Comparison of ENCODE assay signal across 12 mouse cellular contexts in the genomic region with DNA sequence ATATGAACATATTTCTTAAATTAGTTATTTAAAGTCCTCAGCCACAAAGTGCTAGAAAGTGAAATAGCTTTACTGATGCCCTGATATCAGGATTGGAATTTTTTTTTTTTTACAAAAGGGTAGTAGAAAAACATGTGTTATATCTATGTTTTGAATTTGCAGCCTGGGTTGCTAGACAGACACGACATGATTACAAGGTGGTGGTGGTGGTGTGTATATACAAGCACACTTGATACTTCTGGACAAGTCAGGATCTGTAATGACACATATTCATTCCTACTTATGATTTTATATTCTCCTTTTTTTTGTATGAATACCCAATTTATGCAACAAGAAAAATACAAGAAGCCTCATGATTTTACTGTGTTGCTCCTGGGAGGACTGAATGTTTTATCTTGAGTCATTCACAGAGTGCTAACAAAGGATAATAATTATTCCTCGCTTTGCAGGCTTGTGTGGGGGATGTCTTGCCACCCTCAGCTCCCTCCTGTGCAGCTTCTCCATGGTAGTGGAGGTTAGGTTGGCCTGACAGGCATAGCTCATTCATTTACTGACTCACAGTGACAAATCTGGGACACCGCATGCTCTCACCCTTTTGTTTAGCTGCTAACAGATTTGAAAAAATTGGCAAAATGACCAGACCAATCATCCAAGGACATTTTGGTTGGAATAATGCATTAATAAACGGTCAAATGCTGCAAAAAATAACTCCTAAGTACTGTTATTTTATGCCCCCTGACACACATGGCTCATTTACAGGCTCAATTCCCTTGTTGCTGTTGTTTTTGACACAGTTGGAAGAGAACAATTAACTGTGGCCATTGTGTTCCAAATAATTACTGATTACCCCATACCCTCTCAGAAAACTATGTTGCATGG.
DNase-seq lines count a peak whose midpoint lies in the region; ATAC-seq and TF ChIP-seq lines count a peak whose summit lies in the region.
"Had no signal": no experiment of that assay in that cellular context is flagged by ENCODE, and none has a peak within 500 bp of the region (broad histone marks: within the 10 kb centered on the region; RNA-seq: fewer than 3 reads in every experiment).

No protein-coding gene starts in this region.

- no peak overlapping the region for H3K4me3 ChIP-seq in midbrain, postnatal 0 days (ENCODE audit: low read depth, low read length)
- no peak overlapping the region for H3K4me3 ChIP-seq in midbrain, embryonic 16.5 days (ENCODE audit: low read depth, low read length)
- no peak overlapping the region for H3K4me3 ChIP-seq in forebrain, embryonic 15.5 days
- H3K4me3 ChIP-seq: embryonic facial prominence, embryonic 13.5 days; intestine, embryonic 15.5 days; stomach, embryonic 15.5 days had no signal

- no peak for DNase-seq in frontal cortex, postnatal 36 days (ENCODE audit: low spot score in 2 of 2)
- DNase-seq in midbrain, postnatal 0 days (ENCODE audit: low spot score), result peak; percentile 31
- no peak for DNase-seq in testis, postnatal 14 days (ENCODE audit: low spot score)
- DNase-seq in kidney, adult 9 months, result no peak
- DNase-seq: heart, postnatal 14 days; lung, postnatal 4 days had no signal

- no peak overlapping the region for H3K27ac ChIP-seq in midbrain, postnatal 0 days (ENCODE audit: low read depth, low read length)
- no peak overlapping the region for H3K27ac ChIP-seq in midbrain, embryonic 16.5 days (ENCODE audit: low read length)
- peak overlapping the region; percentile 70 for H3K27ac ChIP-seq in forebrain, embryonic 15.5 days (replicated peaks)
- H3K27ac ChIP-seq: embryonic facial prominence, embryonic 13.5 days; intestine, embryonic 15.5 days; stomach, embryonic 15.5 days had no signal

- H3K36me3 ChIP-seq in midbrain, postnatal 0 days (ENCODE audit: insufficient read depth, low read length), result no peaks in the 10 kb centered on the region
- no peaks in the 10 kb centered on the region for H3K36me3 ChIP-seq in midbrain, embryonic 16.5 days (ENCODE audit: control insufficient read depth, insufficient read depth, low read length)
- no peaks in the 10 kb centered on the region for H3K36me3 ChIP-seq in forebrain, embryonic 15.5 days
- H3K36me3 ChIP-seq: embryonic facial prominence, embryonic 13.5 days; intestine, embryonic 15.5 days; stomach, embryonic 15.5 days had no signal

- 0 out of 2 replicates have a peak, but pooled peaks cover 2% of the 10 kb centered on the region for H3K4me1 ChIP-seq in midbrain, postnatal 0 days (ENCODE audit: insufficient read depth, low read length)
- peaks cover 5% of the 10 kb centered on the region; the same call in 1 of the 2 replicates for H3K4me1 ChIP-seq in midbrain, embryonic 16.5 days (ENCODE audit: control insufficient read depth, insufficient read depth, low read length)
- peaks cover 13% of the 10 kb centered on the region for H3K4me1 ChIP-seq in forebrain, embryonic 15.5 days
- H3K4me1 ChIP-seq: embryonic facial prominence, embryonic 13.5 days; intestine, embryonic 15.5 days; stomach, embryonic 15.5 days had no signal

- H3K9me3 ChIP-seq in midbrain, postnatal 0 days (ENCODE audit: low read length), result no peaks in the 10 kb centered on the region
- H3K9me3 ChIP-seq in midbrain, embryonic 16.5 days (replicated peaks; ENCODE audit: control insufficient read depth, low read length, poor library complexity, severe bottlenecking), result no peaks in the 10 kb centered on the region
- no peaks in the 10 kb centered on the region for H3K9me3 ChIP-seq in forebrain, embryonic 15.5 days
- H3K9me3 ChIP-seq: embryonic facial prominence, embryonic 13.5 days; intestine, embryonic 15.5 days; stomach, embryonic 15.5 days had no signal

- TF ChIP-seq CTCF in midbrain, postnatal 0 days (IDR thresholded peaks at IDR 0.05), result no peak

- no peak overlapping the region for H3K9ac ChIP-seq in midbrain, postnatal 0 days (replicated peaks; ENCODE audit: low read length, poor library complexity, severe bottlenecking)
- no peak overlapping the region for H3K9ac ChIP-seq in midbrain, embryonic 16.5 days (ENCODE audit: low read depth, low read length)
- H3K9ac ChIP-seq in forebrain, embryonic 15.5 days (replicated peaks), result no peak overlapping the region
- H3K9ac ChIP-seq: embryonic facial prominence, embryonic 13.5 days; intestine, embryonic 15.5 days; stomach, embryonic 15.5 days had no signal

- H3K4me2 ChIP-seq in midbrain, postnatal 0 days (ENCODE audit: low read depth, low read length, poor library complexity, severe bottlenecking), result no peak overlapping the region
- no peak overlapping the region for H3K4me2 ChIP-seq in midbrain, embryonic 16.5 days (ENCODE audit: low read length)
- H3K4me2 ChIP-seq in forebrain, embryonic 15.5 days (replicated peaks), result no peak overlapping the region
- H3K4me2 ChIP-seq: embryonic facial prominence, embryonic 13.5 days; intestine, embryonic 15.5 days; stomach, embryonic 15.5 days had no signal

- 46% methylated on average over 4 of the region's 4 CpGs for WGBS in midbrain, postnatal 0 days
- 43% methylated on average over 4 of the region's 4 CpGs for WGBS in midbrain, embryonic 16.5 days
- WGBS in forebrain, embryonic 15.5 days, result 22% methylated on average over 4 of the region's 4 CpGs

- peak; percentile 55 for ATAC-seq in frontal cortex, adult (ENCODE audit: low TSS enrichment)
- no peak for ATAC-seq in midbrain, postnatal 0 days (ENCODE audit: low FRiP score)
- ATAC-seq in midbrain, embryonic 16.5 days, result no peak
- peak; percentile 94 for ATAC-seq in forebrain, embryonic 15.5 days (replicated peaks)
- ATAC-seq: intestine, embryonic 15.5 days had no signal

- H3K27me3 ChIP-seq in midbrain, postnatal 0 days (ENCODE audit: insufficient read depth, low read length), result no peaks in the 10 kb centered on the region
- H3K27me3 ChIP-seq in midbrain, embryonic 16.5 days (ENCODE audit: control insufficient read depth, insufficient read depth, low read depth, low read length), result no peaks in the 10 kb centered on the region
- no peaks in the 10 kb centered on the region for H3K27me3 ChIP-seq in forebrain, embryonic 15.5 days
- H3K27me3 ChIP-seq: embryonic facial prominence, embryonic 13.5 days; intestine, embryonic 15.5 days; stomach, embryonic 15.5 days had no signal

Comparison
In these comparisons a context has a peak if more than half of its experiments do, and no peak if none do; other contexts are left out.
1. ATAC-seq: peak in frontal cortex, adult (single experiment) and forebrain, embryonic 15.5 days (single experiment); none in midbrain, postnatal 0 days (single experiment) and midbrain, embryonic 16.5 days (single experiment).